Mouse (Mus musculus): ENCODE measurements at regions not wholly inside any gene's neighbourhood (a gene's known extent, or its start where the extent isn't known, plus 50 kb on each side); places are given as distances from the start of the nearest gene placed in this dataset.

DNA sequence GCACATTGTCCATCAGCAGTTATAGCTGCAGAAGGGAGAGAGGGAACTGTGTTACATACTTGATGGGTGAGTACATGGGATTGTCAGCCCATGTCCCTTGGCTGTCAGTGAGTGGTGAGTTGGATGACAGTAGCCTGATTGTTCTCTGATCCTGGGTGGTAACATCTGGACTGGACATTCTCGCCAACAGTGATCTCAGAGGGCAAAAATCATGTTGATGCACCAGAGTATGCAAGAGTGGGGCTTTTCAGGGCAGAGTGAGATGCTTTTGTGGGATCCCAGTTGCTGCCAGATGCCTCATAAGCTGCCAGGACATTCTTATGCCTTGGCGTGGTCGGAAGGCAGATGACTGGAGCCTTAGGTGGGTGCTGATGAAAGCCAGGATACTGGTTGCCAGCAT, 528.9 kb upstream of the Fam160b2 start:
- TF ChIP-seq CTCF (IDR thresholded peaks at IDR 0.05; ENCODE audit: low read depth, low read length) = no peak
- TF ChIP-seq POLR2A (IDR thresholded peaks at IDR 0.05; ENCODE audit: insufficient read depth, low read length) = no peak
- no peak for TF ChIP-seq EP300 (IDR thresholded peaks at IDR 0.05; ENCODE audit: insufficient read depth, low read depth, low read length)

Measured in ES-Bruce4 (cell line).